ENCODE assay signal across 25 mouse cellular contexts in the genomic region with DNA sequence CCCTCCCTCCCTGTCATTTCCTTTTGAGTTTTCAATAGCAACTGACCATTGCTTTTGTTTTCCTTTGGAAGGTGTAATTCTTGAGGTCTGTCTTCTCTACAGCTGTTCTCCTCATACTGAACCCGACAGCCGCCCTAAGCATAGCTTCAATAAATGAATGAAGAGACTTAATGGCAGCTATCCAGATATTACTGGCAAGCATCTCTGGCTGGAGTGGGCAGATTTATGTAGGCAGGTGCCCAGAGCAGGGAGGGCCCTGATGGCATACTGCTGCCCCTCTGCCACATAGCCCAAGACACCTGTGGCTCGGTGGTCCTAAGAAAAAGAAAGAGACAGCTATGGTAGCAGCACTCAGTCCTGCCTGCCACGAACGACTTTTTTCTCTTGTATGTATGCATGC. TPM values are rescaled to one million over a fixed set of nuclear protein-coding genes. Genes with fewer than 3 reads are reported as not detected.
"Had no signal": no experiment of that assay in that cellular context is flagged by ENCODE, and none has a peak within 500 bp of the region (broad histone marks: within the 10 kb centered on the region; RNA-seq: fewer than 3 reads in every experiment).

No protein-coding gene starts in this region.

- H3K4me1 ChIP-seq: heart, embryonic 10.5 days; heart, embryonic 12.5 days; intestine, embryonic 15.5 days; liver, embryonic 12.5 days had no signal

- H3K36me3 ChIP-seq: heart, embryonic 10.5 days; heart, embryonic 12.5 days; hindbrain, embryonic 13.5 days; hindbrain, embryonic 15.5 days; intestine, embryonic 15.5 days; limb, embryonic 13.5 days; limb, embryonic 15.5 days; liver, embryonic 12.5 days had no signal

- H3K27ac ChIP-seq: gastrocnemius, adult 2 months; heart, embryonic 10.5 days; hindbrain, embryonic 13.5 days; hindbrain, embryonic 15.5 days; intestine, embryonic 15.5 days; layer of hippocampus, adult 2 months; left cerebral cortex, adult 2 months; limb, embryonic 13.5 days; limb, embryonic 15.5 days; liver, embryonic 12.5 days; liver, embryonic 14.5 days had no signal

- H3K27me3 ChIP-seq: intestine, embryonic 15.5 days had no signal

- H3K9ac ChIP-seq: heart, embryonic 12.5 days; hindbrain, embryonic 13.5 days; hindbrain, embryonic 15.5 days; intestine, embryonic 15.5 days; limb, embryonic 13.5 days; limb, embryonic 15.5 days; liver, embryonic 12.5 days; liver, embryonic 14.5 days had no signal

- H3K9me3 ChIP-seq: heart, embryonic 10.5 days; heart, embryonic 12.5 days; hindbrain, embryonic 13.5 days; hindbrain, embryonic 15.5 days; intestine, embryonic 15.5 days; limb, embryonic 13.5 days; limb, embryonic 15.5 days; liver, embryonic 12.5 days had no signal

- H3K4me2 ChIP-seq: heart, embryonic 12.5 days; hindbrain, embryonic 13.5 days; hindbrain, embryonic 15.5 days; intestine, embryonic 15.5 days; limb, embryonic 13.5 days; limb, embryonic 15.5 days; liver, embryonic 12.5 days had no signal

- ATAC-seq: inflammation-experienced regulatory T-cells, adult 6 months; intestine, embryonic 15.5 days; intestine, postnatal 0 days; liver, embryonic 12.5 days had no signal

- H3K4me3 ChIP-seq: gastrocnemius, adult 2 months; heart, embryonic 10.5 days; heart, embryonic 12.5 days; hindbrain, embryonic 13.5 days; hindbrain, embryonic 15.5 days; intestine, embryonic 15.5 days; layer of hippocampus, adult 2 months; left cerebral cortex, adult 2 months; limb, embryonic 13.5 days; limb, embryonic 15.5 days; liver, embryonic 12.5 days had no signal

- DNase-seq: gastrocnemius, adult 2 months; gastrocnemius, postnatal 10 days; gastrocnemius, postnatal 25 days; heart, adult 18-20 months; heart, postnatal 10 days; heart, postnatal 4 days; kidney, adult 18-20 months; kidney, adult 8-10 months; kidney, postnatal 10 days; kidney, postnatal 25 days; kidney, postnatal 4 days had no signal

RNA-seq across cellular contexts. Expression of a gene that starts 21.5 kb away (rescaled TPM):
- polyA plus RNA-seq: inflammation-experienced regulatory T-cells, adult 6 months; liver, adult 2 months had no signal
